Mouse (Mus musculus) neutrophil, adult 5-6 weeks (primary cell): ENCODE results near the gene Slc47a2. TPM values are rescaled to one million over a fixed set of nuclear protein-coding genes. Genes with fewer than 3 reads are reported as not detected.

ENCODE experiments used
- ATAC-seq: fragments of 151-379, 151-347 bp; 2 replicates; pipeline ENCODE4 v1.8.0; 2017; ENCODE audit warnings: mild to moderate bottlenecking, moderate TSS enrichment; ENCODE audit not compliant: insufficient number of reproducible peaks, poor library complexity, low FRiP score, severe bottlenecking; ENCODE audit errors: extremely low read depth
- total RNA-seq: library from RNA; stranded (forward); fragments of 200-1000 nt; gene quantifications from 2 replicates; pipeline ENCODE4 v1.2.3, GENCODE M21; 2017

Slc47a2 gene
- total RNA-seq, 1 experiment from 2014 or later: not detected

DNA sequence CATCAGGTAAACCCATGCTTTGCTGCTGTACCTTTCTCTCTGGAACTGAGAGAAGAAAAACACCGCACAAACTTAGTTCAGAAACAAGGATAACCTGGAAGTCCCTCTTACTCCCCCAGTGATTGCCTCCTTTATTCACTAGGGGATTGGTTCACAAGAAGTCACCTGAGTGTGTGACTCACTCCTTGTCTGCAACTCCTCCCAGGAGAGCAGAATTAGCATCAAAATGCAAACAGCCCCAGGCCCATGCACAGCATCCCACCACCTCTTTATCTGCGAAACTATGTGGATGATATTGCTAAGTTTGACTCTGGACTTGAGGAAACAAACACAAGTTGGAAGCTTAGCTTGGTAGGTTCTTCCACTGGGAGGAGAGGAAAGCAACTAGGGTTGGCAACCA, 45.3 kb downstream of the Slc47a2 start:
- ATAC-seq: no peak

DNA sequence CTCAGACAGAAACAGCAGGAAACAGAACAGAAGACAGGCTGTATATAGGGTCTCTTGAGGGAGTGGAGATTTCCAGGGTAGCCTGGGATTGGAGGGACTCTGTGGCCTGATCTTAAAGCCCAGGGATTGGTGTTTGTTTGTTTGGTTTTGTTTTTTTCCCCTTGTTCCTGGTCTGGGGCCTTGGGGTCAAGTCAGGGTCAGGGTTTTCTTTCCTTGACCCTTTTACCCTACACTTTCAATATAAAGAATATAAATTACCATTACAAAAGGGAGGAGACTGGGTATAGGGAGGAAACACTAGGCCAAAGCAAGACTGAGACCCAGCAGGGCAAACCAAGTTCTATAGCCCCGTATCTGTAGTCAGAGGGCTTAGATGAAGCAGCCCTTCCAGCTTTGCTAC, 46.1 kb downstream of the Slc47a2 start:
- no peak for ATAC-seq

- no peak for ATAC-seq
Observed at GRCm38 (mm10) chr11:61295556-61295955, 47.1 kb downstream of the Slc47a2 start.

- ATAC-seq: no peak
Observed at GRCm38 (mm10) chr11:61294431-61294830, 48.2 kb downstream of the Slc47a2 start.

DNA sequence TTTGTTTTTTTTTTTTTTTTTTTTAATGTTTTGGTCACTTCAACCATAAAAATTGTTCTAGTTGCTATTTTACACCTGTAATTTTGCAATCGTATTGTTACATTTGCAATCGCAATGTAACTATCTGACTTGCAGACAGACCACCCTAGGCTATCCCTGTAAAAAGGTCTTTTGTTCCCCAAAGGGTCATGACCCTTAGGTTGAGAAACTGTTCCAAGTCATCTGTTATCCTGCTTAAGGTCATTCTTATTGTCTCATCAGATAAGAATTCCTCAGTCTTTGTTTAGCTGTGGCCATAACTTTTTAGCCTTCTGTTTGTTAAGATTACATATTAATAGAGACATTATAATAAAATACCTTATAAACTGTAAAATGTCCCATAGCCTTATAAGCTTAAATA, 49.4 kb downstream of the Slc47a2 start:
- ATAC-seq: no peak

DNA sequence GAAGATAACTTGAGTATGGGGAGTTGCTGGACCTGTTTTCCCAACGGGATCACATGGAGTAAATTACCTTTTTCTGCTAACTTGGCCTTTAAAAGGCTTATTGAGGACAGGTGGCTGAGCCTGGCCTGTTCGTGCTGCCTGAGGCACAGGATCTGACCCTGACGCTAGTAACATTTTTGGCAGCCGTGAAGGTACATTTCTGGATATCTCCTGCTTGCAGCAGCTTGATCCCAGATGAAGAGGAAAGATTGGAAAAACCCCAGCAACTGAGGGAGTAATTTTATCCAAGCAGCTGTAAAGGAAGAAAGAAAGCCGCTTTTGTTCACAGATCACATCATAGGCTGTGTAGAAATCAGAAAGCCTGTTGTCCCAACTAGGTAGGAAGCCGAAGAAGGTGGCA, 58.3 kb downstream of the Slc47a2 start:
- ATAC-seq: no peak

GRCm38 (mm10) chr11:61283414-61284049, 59.1 kb downstream of the Slc47a2 start:
- ATAC-seq: no peak

DNA sequence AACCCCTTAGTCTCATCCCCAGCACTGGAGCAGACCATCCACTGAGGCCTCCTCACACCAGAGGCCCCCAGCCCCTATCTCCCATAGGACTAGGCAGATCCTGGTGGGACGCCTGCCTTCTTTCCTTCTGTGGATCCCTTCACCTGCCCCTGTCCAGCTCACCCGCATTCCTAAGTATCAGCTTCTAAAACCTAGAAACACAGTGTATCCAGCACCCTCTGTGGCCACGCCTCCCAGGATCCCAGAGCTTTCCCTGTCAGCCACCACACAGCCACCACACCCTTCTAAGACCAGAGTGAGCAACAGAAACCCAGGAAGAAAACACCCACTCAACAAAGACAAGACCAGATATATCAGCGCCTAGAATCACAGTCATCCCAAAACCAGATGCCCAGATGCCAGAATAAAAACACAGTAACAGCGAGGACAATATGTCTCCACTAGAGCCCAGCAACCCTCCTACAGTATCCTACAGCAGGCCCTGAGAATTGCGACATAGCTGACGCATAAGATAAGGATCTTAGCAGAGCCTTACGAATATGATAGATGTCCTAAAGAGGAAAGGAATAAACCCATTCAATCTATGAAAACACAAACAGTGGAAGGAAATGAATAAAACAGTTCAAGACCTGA, 64.1 kb downstream of the Slc47a2 start:
- no peak for ATAC-seq

DNA sequence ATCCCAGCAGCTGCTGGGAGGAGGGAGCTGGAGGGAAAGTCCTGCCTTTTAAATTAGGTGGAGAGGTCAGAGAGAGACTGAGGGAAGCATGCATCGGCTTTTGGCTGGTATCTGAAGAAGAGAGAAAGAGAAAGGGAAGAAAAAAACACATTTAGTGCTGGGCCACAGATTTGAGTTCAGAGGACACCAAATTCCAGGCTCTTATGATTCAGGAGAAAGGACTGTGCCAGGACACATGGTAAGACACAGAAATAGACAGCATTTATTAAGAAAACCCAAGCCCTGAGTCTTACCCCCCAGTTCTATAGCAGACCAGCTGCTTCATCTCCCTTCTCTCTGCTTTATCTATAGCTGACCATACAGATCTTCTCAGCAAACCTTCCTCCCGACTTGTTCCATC, 64.7 kb downstream of the Slc47a2 start:
- ATAC-seq: no peak

GRCm38 (mm10) chr11:61276482-61276881, 66.2 kb downstream of the Slc47a2 start:
- no peak for ATAC-seq

GRCm38 (mm10) chr11:61275106-61275505, 67.6 kb downstream of the Slc47a2 start:
- no peak for ATAC-seq

DNA sequence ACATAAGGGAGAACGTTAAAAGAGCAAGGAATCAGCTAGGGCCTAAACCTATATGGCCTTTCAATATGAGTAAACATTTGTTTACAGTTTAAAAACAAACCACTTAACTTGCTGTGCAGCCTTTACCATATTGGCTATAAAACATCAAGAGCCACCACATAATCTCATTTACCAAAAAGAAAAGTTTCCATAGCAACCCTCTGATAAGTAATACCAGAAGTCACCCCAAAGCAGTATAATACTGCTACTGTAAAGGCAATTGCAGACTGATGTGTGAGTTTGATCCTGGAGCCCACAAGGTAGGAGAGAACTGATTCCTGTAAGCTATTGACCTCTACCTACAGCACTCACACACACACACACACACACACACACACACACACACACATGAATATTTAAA, 68.2 kb downstream of the Slc47a2 start:
- ATAC-seq: no peak

DNA sequence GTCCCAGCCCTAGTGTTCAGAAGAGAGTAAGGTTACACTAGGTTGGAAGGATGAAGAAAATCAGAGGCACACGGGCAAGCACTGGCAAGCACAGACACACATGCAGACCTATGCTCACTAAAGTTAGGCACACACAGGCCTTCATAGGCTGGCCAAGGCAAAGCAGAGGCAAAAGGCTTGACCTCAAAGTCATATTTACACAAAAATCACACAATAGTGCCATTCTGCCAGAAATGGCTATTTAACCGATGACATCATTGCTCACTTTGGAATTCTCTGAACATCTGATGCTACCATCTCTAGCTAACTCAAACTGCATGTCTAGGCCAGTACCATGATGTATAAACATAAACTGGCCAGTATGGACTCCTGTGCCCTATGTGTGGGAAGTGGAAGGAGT, 68.7 kb downstream of the Slc47a2 start:
- ATAC-seq: no peak

DNA sequence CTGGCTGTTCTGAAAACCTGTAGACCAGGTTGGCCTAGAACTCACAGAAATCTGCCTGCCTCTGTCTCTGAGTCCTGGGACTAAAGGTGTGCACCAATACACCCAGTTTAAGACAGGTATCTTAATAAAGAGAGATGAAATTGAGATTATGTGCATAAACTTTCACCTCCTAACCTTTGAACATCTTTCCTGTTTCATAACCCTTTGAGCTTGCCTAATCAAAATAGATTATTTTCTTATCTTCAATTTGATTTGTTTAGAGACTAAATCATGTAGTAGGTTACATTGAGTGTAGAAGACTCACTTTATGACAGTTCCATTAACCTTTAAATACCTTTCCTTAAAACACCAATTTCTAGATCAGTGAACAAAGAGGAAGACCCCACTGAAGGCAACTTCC, 71.0 kb downstream of the Slc47a2 start:
- ATAC-seq: no peak

DNA sequence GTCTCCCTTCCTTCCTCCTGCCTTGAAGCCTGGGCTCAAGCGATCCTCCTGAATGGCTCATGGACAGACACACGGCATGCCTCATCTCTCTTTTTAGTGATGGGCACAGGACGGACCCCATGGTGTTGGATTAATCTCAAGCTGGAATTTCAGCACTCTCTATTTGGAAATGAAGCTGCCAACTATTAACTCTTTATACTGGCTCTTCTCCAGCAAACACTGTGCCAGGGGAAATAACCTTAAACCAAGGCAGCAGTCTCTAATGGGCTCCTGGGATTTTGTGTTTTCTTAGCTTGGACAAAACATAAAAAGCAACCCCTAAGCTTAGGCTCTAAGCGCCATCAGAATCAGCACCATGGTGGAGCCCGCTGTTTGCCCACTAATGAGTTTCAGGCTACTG, 72.3 kb downstream of the Slc47a2 start:
- ATAC-seq: no peak

DNA sequence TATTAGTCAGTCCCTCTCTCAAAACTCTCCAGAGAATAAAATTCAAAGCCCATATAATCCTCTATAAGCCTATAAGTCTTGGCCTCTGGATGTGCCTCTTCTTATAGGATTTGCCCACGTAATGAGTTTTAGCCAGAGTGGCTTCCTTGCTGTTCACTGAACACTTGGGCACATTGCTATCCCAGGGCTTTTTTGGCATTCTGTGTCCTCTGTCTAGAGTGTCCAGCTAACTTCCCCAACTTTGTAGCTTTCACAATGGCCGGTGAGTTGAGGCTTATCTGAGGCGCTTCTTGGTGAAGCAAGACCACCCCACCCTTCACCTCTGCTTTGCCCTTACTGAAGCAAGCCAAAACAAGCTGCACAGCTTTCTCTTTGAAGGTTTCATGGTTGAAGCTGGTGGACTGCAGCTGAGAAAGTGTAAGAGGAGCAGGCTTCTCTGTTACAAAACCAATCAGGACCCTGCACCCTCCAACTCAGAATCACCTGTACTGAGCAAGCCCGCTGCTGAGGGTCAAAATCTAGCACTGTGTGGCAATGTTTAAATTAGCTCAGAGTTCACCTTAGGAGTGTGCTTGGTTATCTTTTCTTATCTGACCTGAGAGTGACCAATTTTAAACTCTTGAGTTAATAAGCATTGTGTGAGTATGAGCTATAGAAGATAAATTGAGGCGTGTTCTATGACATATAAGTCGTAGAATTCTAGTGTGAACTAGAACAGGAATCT, 73.9 kb downstream of the Slc47a2 start:
- ATAC-seq: no peak

- peak; percentile 96 for ATAC-seq
Observed at GRCm38 (mm10) chr11:61266551-61267533, 75.8 kb downstream of the Slc47a2 start, which contains the start of gene Aldh3a2. Aldh3a2 (minus strand) TSS chr11:61267464.

DNA sequence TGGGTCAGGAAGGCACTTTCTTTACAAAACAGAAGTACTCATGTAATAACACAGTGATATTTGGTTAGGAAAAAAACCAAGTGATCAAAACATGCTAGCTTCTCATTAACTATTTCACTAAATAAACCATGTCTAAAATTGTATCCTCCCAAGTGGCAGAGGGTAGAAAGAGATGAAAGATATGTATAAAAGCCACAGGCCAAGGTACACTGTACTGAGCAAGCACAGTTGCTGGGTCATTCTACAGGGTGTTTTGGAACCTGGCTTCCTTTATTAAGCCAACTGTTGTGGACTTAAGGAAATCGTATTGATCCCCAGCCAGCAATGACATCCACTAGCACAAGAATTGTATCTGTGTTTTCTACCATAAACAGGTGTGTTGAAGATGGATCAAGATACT, 78.8 kb downstream of the Slc47a2 start:
- ATAC-seq: no peak

- no peak for ATAC-seq
Observed at GRCm38 (mm10) chr11:61262516-61262915, 80.1 kb downstream of the Slc47a2 start.
